Mouse (Mus musculus) forebrain, embryonic 12.5 days (tissue): Measurements from ENCODE around the gene Sult2a3. TPM values are rescaled to one million over a fixed set of nuclear protein-coding genes. Genes with fewer than 3 reads are reported as not detected.
"Not testable (repeated sequence)": the region's sequence is repeated elsewhere in the genome, so short reads cannot be mapped to it uniquely, and the experiment has no call there.

Source experiments
- ATAC-seq: fragments of 200-750 bp; cut with Nextera tagmentation; 2 replicates; pipeline ENCODE4 v1.8.0; 2017; ENCODE audit warnings: moderate TSS enrichment; ENCODE audit not compliant: low FRiP score
- H3K27ac ChIP-seq: fragments of 300-500 bp; sonication (generic); 2 replicates; pipeline ENCODE4 v1.5.1; 2016; ENCODE audit warnings: mild to moderate bottlenecking
- H3K27me3 ChIP-seq: fragments of 300-500 bp; sonication (generic); 2 replicates; pipeline ENCODE4 v1.6.1; 2016; ENCODE audit warnings: mild to moderate bottlenecking
- H3K36me3 ChIP-seq: fragments of 300-500 bp; sonication (generic); replicated peaks from 2 replicates; pipeline ENCODE4 v1.6.1; 2016; ENCODE audit warnings: mild to moderate bottlenecking
- H3K4me1 ChIP-seq: fragments of 300-500 bp; sonication (generic); 2 replicates; pipeline ENCODE4 v1.6.1; 2016
- H3K4me2 ChIP-seq: fragments of 300-500 bp; sonication (generic); 2 replicates; pipeline ENCODE4 v1.6.1; 2016; ENCODE audit warnings: mild to moderate bottlenecking, moderate library complexity
- H3K4me3 ChIP-seq: fragments of 300-500 bp; sonication (generic); replicated peaks from 2 replicates; pipeline ENCODE4 v1.5.1; 2016; ENCODE audit warnings: mild to moderate bottlenecking
- H3K9ac ChIP-seq: fragments of 300-500 bp; sonication (generic); 2 replicates; pipeline ENCODE4 v1.6.1; 2016; ENCODE audit warnings: mild to moderate bottlenecking
- H3K9me3 ChIP-seq: fragments of 300-500 bp; sonication (generic); 2 replicates; pipeline ENCODE4 v1.6.1; 2016
- WGBS: fragments of 180-500 bp; shearing (Covaris S2); methylation state at CpG from one replicate; pipeline ENCODE4 v1.1.7; 2016; 5-methylcytosine and 5-hydroxymethylcytosine counted together
- polyA plus RNA-seq: library from polyadenylated mRNA; unstranded; fragments of >200 nt; fragmentation: Nextera tagmentation; extraction: Ambion mirVana; gene quantifications from 2 replicates; pipeline ENCODE4 v1.2.1, GENCODE M21; 2016

Gene Sult2a3
- not detected in 2 replicates for polyA plus RNA-seq

DNA sequence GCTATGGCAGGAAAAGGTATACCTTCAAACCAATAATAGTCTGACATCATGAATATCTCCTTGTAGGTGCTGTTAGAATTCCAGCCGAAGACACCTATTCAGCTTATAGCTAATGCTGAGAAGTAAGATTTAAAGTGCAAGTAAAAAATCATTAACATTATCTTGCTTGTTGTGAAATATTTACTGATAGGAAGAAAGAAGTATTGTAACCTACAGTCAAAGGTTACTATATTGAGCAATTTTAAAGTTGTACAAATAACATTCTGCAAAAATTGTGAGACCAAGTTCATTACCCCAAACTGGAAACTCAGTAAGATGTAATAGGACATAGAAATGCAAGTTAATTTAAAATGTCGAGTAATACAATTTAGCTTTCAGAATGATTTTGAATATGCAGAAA, at the start of gene Sult2a3:
TSS of gene Sult2a3 (minus strand) at position 101 of the 400 bp plus-strand sequence.
- no peak within 1 kb of the TSS for H3K4me3 ChIP-seq
- H3K36me3 ChIP-seq = no peaks in the 10 kb centered on the region
- WGBS = 89% methylated on average over 2 of the region's 2 CpGs
- no peak within 1 kb of the TSS for H3K9ac ChIP-seq
- no peaks in the 10 kb centered on the region for H3K27me3 ChIP-seq
- no peak within 1 kb of the TSS for H3K4me2 ChIP-seq
- 0 out of 2 replicates have a peak, but pooled peaks cover 10% of the 10 kb centered on the region for H3K9me3 ChIP-seq
- ATAC-seq = no peak
- H3K27ac ChIP-seq = no peak within 1 kb of the TSS
- no peaks in the 10 kb centered on the region for H3K4me1 ChIP-seq

DNA sequence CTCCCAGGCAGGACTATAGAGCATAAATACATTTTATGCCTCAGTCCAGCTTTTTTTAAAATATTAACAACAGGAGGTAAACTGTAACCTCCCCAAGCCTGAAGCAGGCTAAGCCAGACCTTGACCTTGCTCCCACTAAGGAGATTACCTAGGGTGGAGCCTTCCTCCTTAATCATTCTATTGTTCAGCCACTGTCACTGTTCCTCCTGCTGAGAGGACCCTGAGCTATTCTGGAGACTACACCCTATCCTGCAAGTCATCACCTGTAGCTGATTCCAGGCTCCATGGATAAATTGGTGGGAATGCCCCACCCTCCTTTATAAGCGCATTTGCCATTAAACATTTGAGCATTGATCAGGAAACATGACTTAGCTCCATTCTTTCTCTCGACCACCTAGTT, 2.4 kb downstream of the Sult2a3 start:
- H3K4me2 ChIP-seq = no peak overlapping the region
- WGBS = 80% methylated on average over 2 of the region's 2 CpGs
- 0 out of 2 replicates have a peak, but pooled peaks cover 7% of the 10 kb centered on the region for H3K9me3 ChIP-seq
- no peak for ATAC-seq
- H3K4me3 ChIP-seq = no peak overlapping the region
- H3K9ac ChIP-seq = no peak overlapping the region
- no peaks in the 10 kb centered on the region for H3K36me3 ChIP-seq
- H3K27me3 ChIP-seq = no peaks in the 10 kb centered on the region
- no peak overlapping the region for H3K27ac ChIP-seq
- no peaks in the 10 kb centered on the region for H3K4me1 ChIP-seq

DNA sequence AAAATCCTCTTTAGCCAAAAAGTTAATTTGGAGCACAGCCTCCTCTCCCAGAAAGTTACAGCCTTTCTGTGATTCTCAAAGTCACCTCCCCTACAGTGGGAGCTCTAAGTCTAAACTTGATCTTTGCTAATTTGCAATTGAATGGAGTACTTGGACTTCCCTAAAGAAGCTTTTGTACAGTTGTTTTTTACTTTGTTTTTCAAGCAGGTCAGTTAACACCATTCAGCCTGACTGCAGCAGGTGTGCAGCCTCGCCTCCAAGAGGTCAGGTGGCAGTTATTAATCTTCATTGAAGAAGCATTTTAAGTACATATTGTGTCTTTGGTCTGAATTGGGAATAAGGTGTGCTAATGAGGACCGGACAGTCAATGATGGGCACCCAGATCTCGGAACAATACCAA, 3.0 kb downstream of the Sult2a3 start:
- not testable (repeated sequence) for H3K4me1 ChIP-seq, H3K36me3 ChIP-seq, H3K4me2 ChIP-seq, H3K9ac ChIP-seq, H3K27me3 ChIP-seq, H3K9me3 ChIP-seq, H3K27ac ChIP-seq, H3K4me3 ChIP-seq, ATAC-seq
- WGBS = 67% methylated on average over 3 of the region's 3 CpGs

DNA sequence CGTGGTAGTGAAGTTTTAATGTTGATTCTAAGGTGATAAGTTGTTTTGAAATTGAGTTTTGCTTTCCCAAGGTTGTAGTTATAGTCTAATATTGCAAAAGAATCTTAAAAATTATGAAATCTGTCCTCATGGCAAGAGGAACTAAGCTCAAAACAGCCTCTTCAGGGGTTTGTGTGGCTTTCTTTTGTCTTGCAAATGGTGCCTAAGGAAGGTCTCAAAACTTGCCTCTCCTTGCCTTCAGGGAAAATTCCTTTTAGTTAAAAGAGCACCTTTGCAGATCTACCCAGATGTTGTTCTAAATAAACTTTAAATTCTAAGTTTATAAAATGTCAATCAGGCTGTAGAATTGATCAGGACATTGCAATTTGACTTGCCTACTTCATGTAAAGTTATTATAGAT, 6.1 kb downstream of the Sult2a3 start:
- Histone ChIP-seq H3K4me3 (no peak overlapping the region), H3K27ac (no peak overlapping the region), H3K36me3 (no peaks in the 10 kb centered on the region), H3K9ac (no peak overlapping the region), H3K4me2 (no peak overlapping the region), H3K27me3 (no peaks in the 10 kb centered on the region), H3K9me3 (0 out of 2 replicates have a peak, but pooled peaks cover 10% of the 10 kb centered on the region), H3K4me1 (no peaks in the 10 kb centered on the region)
- WGBS = 32% methylated on average over 1 of the region's 1 CpGs
- ATAC-seq = no peak

DNA sequence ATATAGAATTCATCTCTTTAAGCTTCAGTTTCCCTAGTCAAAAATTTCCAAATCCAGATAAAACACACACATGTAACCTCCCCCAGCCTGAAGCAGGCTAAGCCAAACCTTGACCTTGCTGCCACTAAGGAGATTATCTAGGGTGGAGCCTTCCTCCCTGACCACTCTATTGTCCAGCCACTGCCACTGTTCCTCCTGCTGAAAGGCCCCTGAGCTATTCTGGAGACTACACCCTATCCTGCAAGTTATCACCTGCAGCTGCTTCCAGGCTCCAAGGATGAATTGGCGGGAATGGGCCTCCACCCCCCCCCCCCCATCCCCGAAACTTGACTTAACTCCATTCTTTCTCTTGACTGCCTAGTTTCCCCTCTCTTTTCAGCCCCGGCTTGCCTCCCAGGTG, 8.4 kb downstream of the Sult2a3 start:
- H3K9me3 ChIP-seq, H3K27ac ChIP-seq, H3K36me3 ChIP-seq, H3K9ac ChIP-seq, H3K4me3 ChIP-seq, H3K27me3 ChIP-seq, ATAC-seq, H3K4me2 ChIP-seq, H3K4me1 ChIP-seq: not testable (repeated sequence)
- WGBS = 55% methylated on average over 3 of the region's 3 CpGs

DNA sequence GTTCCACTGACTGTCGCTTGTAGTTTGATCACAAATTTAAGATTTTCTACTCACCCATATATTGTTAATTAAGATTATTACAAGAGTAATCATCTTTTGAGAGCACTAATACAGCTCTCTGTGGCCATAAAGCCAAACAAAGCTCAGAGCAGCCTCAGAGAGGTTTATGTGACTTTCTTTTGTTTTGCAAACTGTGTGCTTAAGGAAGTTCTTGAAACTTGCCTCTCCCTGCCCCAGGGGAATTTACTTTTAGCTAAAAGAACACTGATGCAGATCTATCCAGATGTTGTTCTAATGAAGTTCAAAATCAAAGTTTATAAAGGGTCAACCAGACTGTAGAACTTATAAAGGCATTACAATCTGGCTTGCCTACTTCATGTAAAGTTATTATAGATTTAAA, 75.0 kb downstream of the Sult2a3 start:
- 73% methylated on average over 1 of the region's 1 CpGs for WGBS
- not testable (repeated sequence) for H3K27ac ChIP-seq, H3K27me3 ChIP-seq, H3K36me3 ChIP-seq, H3K9ac ChIP-seq, H3K9me3 ChIP-seq, H3K4me1 ChIP-seq, H3K4me3 ChIP-seq, ATAC-seq, H3K4me2 ChIP-seq

DNA sequence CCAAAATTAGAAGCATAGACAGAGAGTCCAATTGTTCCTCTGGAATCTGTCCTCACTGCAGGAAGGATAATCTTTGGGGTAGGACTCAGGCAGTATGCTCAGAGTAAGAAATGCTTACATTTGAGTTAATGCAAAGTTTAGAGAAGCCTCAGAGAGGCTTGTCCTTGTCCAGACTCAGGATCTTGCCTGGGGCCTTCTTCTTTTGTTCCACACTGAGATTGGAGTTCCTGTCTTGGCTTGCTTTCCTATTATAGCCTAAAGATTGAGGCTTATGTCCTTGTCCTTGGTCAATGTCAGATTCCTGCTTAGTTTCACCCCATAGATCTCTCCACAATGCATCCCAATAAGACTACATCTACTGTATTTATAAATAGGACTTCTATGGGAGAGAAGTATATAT, 92.0 kb downstream of the Sult2a3 start:
- ATAC-seq, H3K27ac ChIP-seq, H3K9ac ChIP-seq, H3K4me3 ChIP-seq, H3K4me2 ChIP-seq, H3K9me3 ChIP-seq, H3K36me3 ChIP-seq, H3K27me3 ChIP-seq, H3K4me1 ChIP-seq: not testable (repeated sequence)

Other genes starting within 250 kb of the Sult2a3 start
- gene Sult2a4, start 133.4 kb downstream of the Sult2a3 start, polyA plus RNA-seq = not detected in 2 replicates
- gene Sult2a6, start 131.8 kb upstream of the Sult2a3 start, polyA plus RNA-seq = not detected in 2 replicates
- not detected in 2 replicates for gene Obox8, start 210.5 kb upstream of the Sult2a3 start, polyA plus RNA-seq